Mouse (Mus musculus) liver, embryonic 12.5 days (tissue): ENCODE results near the gene Phactr3. TPM values are rescaled to one million over a fixed set of nuclear protein-coding genes. Genes with fewer than 3 reads are reported as not detected.

Experiments
- ATAC-seq: fragments of 200-750 bp; cut with Nextera tagmentation; 2 replicates; pipeline ENCODE4 v1.8.0; 2017; ENCODE audit warnings: moderate number of reproducible peaks, mild to moderate bottlenecking, moderate library complexity
- H3K27ac ChIP-seq: fragments of 300-500 bp; sonication (generic); 2 replicates; pipeline ENCODE4 v1.5.1; 2016; ENCODE audit warnings: mild to moderate bottlenecking
- H3K27me3 ChIP-seq: fragments of 300-500 bp; sonication (generic); replicated peaks from 2 replicates; pipeline ENCODE4 v1.6.1; 2016; ENCODE audit warnings: mild to moderate bottlenecking, moderate library complexity
- H3K36me3 ChIP-seq: fragments of 300-500 bp; sonication (generic); 2 replicates; pipeline ENCODE4 v1.6.1; 2016; ENCODE audit warnings: mild to moderate bottlenecking, moderate library complexity
- H3K4me1 ChIP-seq: fragments of 300-500 bp; sonication (generic); 2 replicates; pipeline ENCODE4 v1.6.1; 2016
- H3K4me2 ChIP-seq: fragments of 300-500 bp; sonication (generic); 2 replicates; pipeline ENCODE4 v1.6.1; 2016; ENCODE audit warnings: mild to moderate bottlenecking, moderate library complexity
- H3K4me3 ChIP-seq: fragments of 300-500 bp; sonication (generic); 2 replicates; pipeline ENCODE4 v1.5.1; 2016; ENCODE audit warnings: mild to moderate bottlenecking, moderate library complexity
- H3K9ac ChIP-seq: fragments of 300-500 bp; sonication (generic); 2 replicates; pipeline ENCODE4 v1.6.1; 2016; ENCODE audit warnings: mild to moderate bottlenecking, moderate library complexity
- H3K9me3 ChIP-seq: fragments of 300-500 bp; sonication (generic); replicated peaks from 2 replicates; pipeline ENCODE4 v1.6.1; 2016; ENCODE audit warnings: mild to moderate bottlenecking, moderate library complexity
- WGBS: fragments of 180-500 bp; shearing (Covaris S2); methylation state at CpG from one replicate; pipeline ENCODE4 v1.1.7; 2016; ENCODE audit not compliant: insufficient replicate concordance; 5-methylcytosine and 5-hydroxymethylcytosine counted together
- polyA plus RNA-seq: library from polyadenylated mRNA; unstranded; fragments of >200 nt; fragmentation: Nextera tagmentation; extraction: Ambion mirVana; gene quantifications from 2 replicates; pipeline ENCODE4 v1.2.1, GENCODE M21; 2016

Gene Phactr3
- polyA plus RNA-seq, 1 experiment from 2014 or later: 0.18 TPM

DNA sequence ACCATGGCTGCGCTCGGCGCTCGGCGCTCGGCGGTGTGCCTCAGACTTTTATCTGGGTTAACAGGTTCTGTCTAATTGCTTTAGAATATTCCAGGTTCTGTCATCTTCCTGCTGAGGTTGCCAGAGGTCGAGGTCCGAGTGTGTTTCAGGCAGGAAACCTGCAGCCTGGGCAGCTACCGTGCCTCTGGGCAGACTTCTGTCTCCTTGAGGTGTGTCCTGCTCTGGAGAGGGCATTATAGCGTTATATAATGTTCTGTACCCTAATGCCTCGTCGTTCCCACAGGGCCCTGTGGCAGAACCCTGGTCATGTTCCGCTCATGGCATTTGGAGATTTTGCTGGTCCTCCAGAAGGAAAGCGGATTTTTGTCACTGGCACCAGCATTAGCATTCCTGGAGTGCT, 4.7 kb downstream of the Phactr3 start:
- WGBS: 64% methylated on average over 15 of the region's 15 CpGs
- ATAC-seq: no peak
- H3K27ac ChIP-seq: no peak overlapping the region
- no peak overlapping the region for H3K4me3 ChIP-seq
- no peak overlapping the region for H3K4me2 ChIP-seq
- peaks cover 3% of the 10 kb centered on the region; the same call in 1 of the 2 replicates for H3K4me1 ChIP-seq
- no peaks in the 10 kb centered on the region for H3K36me3 ChIP-seq
- H3K9me3 ChIP-seq: no peaks in the 10 kb centered on the region
- no peak overlapping the region for H3K9ac ChIP-seq
- peaks cover 29% of the 10 kb centered on the region for H3K27me3 ChIP-seq

DNA sequence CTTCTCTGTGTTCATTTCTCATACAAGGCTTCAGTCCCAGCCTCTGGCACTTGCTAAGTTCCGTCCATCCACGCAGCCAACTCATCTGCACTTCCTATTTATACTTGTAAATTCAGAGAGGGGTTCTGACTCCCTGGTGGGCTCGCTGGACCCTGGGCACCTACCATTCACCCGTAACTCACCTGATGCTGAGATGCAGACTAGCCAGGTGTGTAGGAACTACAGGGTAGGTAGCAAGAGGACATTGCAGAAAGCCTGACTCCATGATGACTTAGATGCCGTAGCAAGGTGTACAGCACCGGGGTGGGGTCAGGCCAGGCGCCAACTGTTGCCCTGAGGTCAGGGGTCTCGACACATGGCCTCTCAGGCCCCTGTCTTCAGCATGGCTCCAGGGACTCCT, 6.7 kb downstream of the Phactr3 start:
- Histone ChIP-seq H3K9me3 (no peaks in the 10 kb centered on the region), H3K4me2 (no peak overlapping the region), H3K4me3 (no peak overlapping the region), H3K27ac (no peak overlapping the region), H3K27me3 (peaks cover 9% of the 10 kb centered on the region), H3K9ac (no peak overlapping the region), H3K4me1 (no peaks in the 10 kb centered on the region), H3K36me3 (no peaks in the 10 kb centered on the region)
- no peak for ATAC-seq
- WGBS: 79% methylated on average over 8 of the region's 8 CpGs

GRCm38 (mm10) chr2:178126041-178126820, 7.5 kb downstream of the Phactr3 start:
- no peak for ATAC-seq
- H3K36me3 ChIP-seq: no peaks in the 10 kb centered on the region
- 69% methylated on average over 7 of the region's 7 CpGs for WGBS
- no peak overlapping the region for H3K9ac ChIP-seq
- no peak overlapping the region for H3K27ac ChIP-seq
- H3K4me3 ChIP-seq: no peak overlapping the region
- H3K4me2 ChIP-seq: no peak overlapping the region
- no peaks in the 10 kb centered on the region for H3K9me3 ChIP-seq
- peaks cover 1% of the 10 kb centered on the region for H3K27me3 ChIP-seq
- H3K4me1 ChIP-seq: no peaks in the 10 kb centered on the region

- Histone ChIP-seq H3K9me3 (no peaks in the 10 kb centered on the region), H3K4me2 (no peak overlapping the region), H3K27ac (no peak overlapping the region), H3K4me3 (no peak overlapping the region), H3K4me1 (no peaks in the 10 kb centered on the region), H3K36me3 (no peaks in the 10 kb centered on the region), H3K9ac (no peak overlapping the region), H3K27me3 (no peaks in the 10 kb centered on the region)
- 46% methylated on average over 5 of the region's 5 CpGs for WGBS
- ATAC-seq: no peak
Measured at GRCm38 (mm10) chr2:178128594-178128993, 9.8 kb downstream of the Phactr3 start.

DNA sequence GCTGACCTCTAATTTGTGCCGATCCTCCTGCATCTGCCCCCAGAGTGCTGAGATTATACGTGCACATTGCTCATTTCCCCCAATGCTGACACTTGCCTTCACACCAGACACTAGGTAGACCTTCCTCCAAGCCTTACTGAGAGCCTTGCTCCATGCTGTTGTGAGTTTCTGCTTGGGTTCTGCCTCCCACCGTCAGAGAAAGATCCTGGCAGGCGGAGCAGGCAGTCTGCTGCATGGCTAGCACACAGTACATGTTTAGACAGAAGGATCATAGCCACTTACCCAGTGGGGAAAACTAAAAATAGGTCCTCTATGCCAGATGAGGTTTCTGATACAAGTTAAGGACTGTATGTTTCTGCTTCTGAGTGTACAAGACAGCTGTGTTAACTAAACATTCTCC, 10.4 kb downstream of the Phactr3 start:
- ATAC-seq: no peak
- Histone ChIP-seq H3K9ac (no peak overlapping the region), H3K27me3 (no peaks in the 10 kb centered on the region), H3K4me1 (no peaks in the 10 kb centered on the region), H3K36me3 (no peaks in the 10 kb centered on the region), H3K27ac (no peak overlapping the region), H3K4me3 (no peak overlapping the region), H3K9me3 (no peaks in the 10 kb centered on the region), H3K4me2 (no peak overlapping the region)
- 59% methylated on average over 4 of the region's 4 CpGs for WGBS

DNA sequence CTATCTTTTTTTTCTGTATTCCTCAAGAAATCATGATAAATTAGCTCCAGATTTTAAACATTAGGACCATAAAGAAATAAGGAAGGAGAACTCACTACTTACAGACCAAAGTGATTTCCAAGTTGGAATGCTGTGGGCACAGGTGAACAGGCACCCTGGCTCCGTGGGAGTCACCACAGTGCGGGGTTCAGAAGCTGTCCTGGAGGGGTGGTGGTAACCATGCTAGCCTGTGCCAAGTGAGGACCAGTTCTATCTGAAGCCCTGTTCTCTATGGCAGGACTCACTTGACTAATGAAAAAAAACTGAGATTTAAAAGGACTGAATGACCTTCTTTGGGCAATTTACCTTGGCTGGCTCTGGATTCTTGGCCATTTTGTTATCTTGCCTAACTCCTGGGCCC, 10.9 kb downstream of the Phactr3 start:
- no peaks in the 10 kb centered on the region for H3K27me3 ChIP-seq
- WGBS: 75% methylated on average over 2 of the region's 2 CpGs

DNA sequence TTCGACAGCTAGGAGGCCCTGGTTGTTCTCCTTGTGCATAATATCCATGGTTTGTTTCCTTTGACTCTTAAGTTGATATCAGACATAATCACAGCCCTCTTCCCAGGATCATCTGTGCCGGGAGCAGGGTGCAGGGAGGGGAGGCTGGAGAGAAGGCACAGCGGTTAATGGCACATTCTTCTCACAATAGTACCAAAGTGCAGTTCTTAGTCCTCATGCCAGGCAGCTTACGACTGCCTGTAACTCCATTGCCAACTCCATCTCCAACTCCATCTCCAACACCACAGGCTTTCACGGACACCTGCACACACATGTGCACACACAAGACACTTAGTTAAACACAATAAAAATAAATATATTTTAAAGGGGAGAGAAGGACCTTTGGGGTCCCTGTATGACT, 11.8 kb downstream of the Phactr3 start:
- Histone ChIP-seq H3K4me3 (no peak overlapping the region), H3K27me3 (no peaks in the 10 kb centered on the region), H3K9ac (no peak overlapping the region), H3K9me3 (no peaks in the 10 kb centered on the region), H3K4me2 (no peak overlapping the region), H3K27ac (no peak overlapping the region), H3K36me3 (no peaks in the 10 kb centered on the region), H3K4me1 (no peaks in the 10 kb centered on the region)
- ATAC-seq: no peak
- 63% methylated on average over 5 of the region's 5 CpGs for WGBS

More for the DNA sequence above, 10.9 kb downstream of the Phactr3 start:
- Histone ChIP-seq H3K4me2 (no peak overlapping the region), H3K9me3 (no peaks in the 10 kb centered on the region), H3K4me3 (no peak overlapping the region), H3K4me1 (no peaks in the 10 kb centered on the region), H3K36me3 (no peaks in the 10 kb centered on the region), H3K27ac (no peak overlapping the region), H3K9ac (no peak overlapping the region)
- no peak for ATAC-seq

- Histone ChIP-seq H3K27me3 (no peaks in the 10 kb centered on the region), H3K9ac (no peak overlapping the region), H3K4me2 (no peak overlapping the region), H3K4me3 (no peak overlapping the region), H3K9me3 (no peaks in the 10 kb centered on the region), H3K27ac (no peak overlapping the region), H3K36me3 (no peaks in the 10 kb centered on the region), H3K4me1 (no peaks in the 10 kb centered on the region)
- 45% methylated on average over 5 of the region's 5 CpGs for WGBS
- no peak for ATAC-seq
Measured at GRCm38 (mm10) chr2:178131011-178131410, 12.2 kb downstream of the Phactr3 start.

GRCm38 (mm10) chr2:178131606-178132365, 13.0 kb downstream of the Phactr3 start:
- WGBS: 57% methylated on average over 5 of the region's 5 CpGs
- Histone ChIP-seq H3K4me3 (no peak overlapping the region), H3K9ac (no peak overlapping the region), H3K27ac (no peak overlapping the region), H3K4me2 (no peak overlapping the region), H3K36me3 (no peaks in the 10 kb centered on the region), H3K4me1 (no peaks in the 10 kb centered on the region), H3K9me3 (no peaks in the 10 kb centered on the region), H3K27me3 (no peaks in the 10 kb centered on the region)
- ATAC-seq: no peak

DNA sequence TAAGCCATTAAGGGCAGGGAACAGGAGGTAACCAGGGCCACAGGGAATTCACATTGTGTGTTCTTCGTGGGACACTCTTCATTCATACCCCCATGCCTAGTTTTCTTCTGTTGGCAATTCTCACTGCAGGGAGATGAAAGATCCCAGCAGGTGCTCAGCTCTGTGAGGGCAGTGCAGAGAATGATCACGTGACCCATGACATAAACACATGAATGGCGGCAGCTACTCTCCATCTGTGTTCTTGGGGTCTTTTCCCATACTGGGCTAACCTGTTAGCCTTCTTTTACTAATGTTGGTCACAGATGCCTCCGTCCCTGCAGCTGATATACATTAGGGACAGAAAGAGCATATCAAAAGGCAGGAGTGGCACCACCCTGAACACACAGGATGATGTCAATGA, 16.9 kb downstream of the Phactr3 start:
- H3K4me2 ChIP-seq: no peak overlapping the region
- H3K27me3 ChIP-seq: no peaks in the 10 kb centered on the region
- no peaks in the 10 kb centered on the region for H3K36me3 ChIP-seq
- H3K27ac ChIP-seq: no peak overlapping the region
- H3K4me1 ChIP-seq: no peaks in the 10 kb centered on the region
- no peak overlapping the region for H3K9ac ChIP-seq
- no peak for ATAC-seq
- WGBS: 40% methylated on average over 4 of the region's 4 CpGs
- H3K4me3 ChIP-seq: no peak overlapping the region
- H3K9me3 ChIP-seq: no peaks in the 10 kb centered on the region

GRCm38 (mm10) chr2:178137518-178137917, 18.7 kb downstream of the Phactr3 start:
- no peak overlapping the region for H3K4me3 ChIP-seq
- H3K36me3 ChIP-seq: no peaks in the 10 kb centered on the region
- WGBS: 7% methylated on average over 3 of the region's 3 CpGs
- ATAC-seq: no peak
- H3K4me2 ChIP-seq: no peak overlapping the region
- no peaks in the 10 kb centered on the region for H3K4me1 ChIP-seq
- H3K9me3 ChIP-seq: no peaks in the 10 kb centered on the region
- H3K27ac ChIP-seq: no peak overlapping the region
- no peak overlapping the region for H3K9ac ChIP-seq
- peaks cover 18% of the 10 kb centered on the region for H3K27me3 ChIP-seq

GRCm38 (mm10) chr2:178141489-178141922, 22.7 kb downstream of the Phactr3 start:
- no peak; the same call in 1 of the 2 replicates for ATAC-seq

More at GRCm38 (mm10) chr2:178141489-178141922, 22.7 kb downstream of the Phactr3 start:
- H3K4me1 ChIP-seq: no peaks in the 10 kb centered on the region
- no peak overlapping the region for H3K4me2 ChIP-seq
- 8% methylated on average over 10 of the region's 10 CpGs for WGBS
- H3K27ac ChIP-seq: no peak overlapping the region
- H3K36me3 ChIP-seq: no peaks in the 10 kb centered on the region
- H3K9ac ChIP-seq: no peak overlapping the region
- no peak overlapping the region for H3K4me3 ChIP-seq
- H3K9me3 ChIP-seq: no peaks in the 10 kb centered on the region
- peaks cover 42% of the 10 kb centered on the region for H3K27me3 ChIP-seq
